Mouse (Mus musculus) hindbrain, embryonic 16.5 days (tissue): Measurements from ENCODE around the gene Arhgap21. TPM values are rescaled to one million over a fixed set of nuclear protein-coding genes. Genes with fewer than 3 reads are reported as not detected.

Experiments used
- ATAC-seq: fragments of 200-750 bp; cut with Nextera tagmentation; 2 replicates; pipeline ENCODE4 v1.8.0; 2017; ENCODE audit warnings: moderate TSS enrichment, moderate library complexity
- H3K27ac ChIP-seq: fragments of 300-500 bp; sonication (generic); 2 replicates; pipeline ENCODE4 v1.5.1; 2014; ENCODE audit warnings: low read depth, mild to moderate bottlenecking, control low read depth, low read length, moderate library complexity
- H3K27me3 ChIP-seq: fragments of 300-500 bp; sonication (generic); replicated peaks from 2 replicates; pipeline ENCODE4 v1.6.1; 2014; ENCODE audit warnings: low read length; ENCODE audit not compliant: control insufficient read depth, insufficient read depth
- H3K36me3 ChIP-seq: fragments of 300-500 bp; sonication (generic); 2 replicates; pipeline ENCODE4 v1.6.1; 2014; ENCODE audit warnings: mild to moderate bottlenecking, low read length, moderate library complexity, mixed read lengths; ENCODE audit not compliant: control insufficient read depth, insufficient read depth
- H3K4me1 ChIP-seq: fragments of 300-500 bp; sonication (generic); 2 replicates; pipeline ENCODE4 v1.6.1; 2014; ENCODE audit warnings: low read depth, low read length; ENCODE audit not compliant: control insufficient read depth, insufficient read depth
- H3K4me2 ChIP-seq: fragments of 300-500 bp; sonication (generic); 2 replicates; pipeline ENCODE4 v1.6.1; 2014; ENCODE audit warnings: mild to moderate bottlenecking, low read length, control low read depth, moderate library complexity
- H3K4me3 ChIP-seq: fragments of 300-500 bp; sonication (generic); 2 replicates; pipeline ENCODE4 v1.5.1; 2014; ENCODE audit warnings: mild to moderate bottlenecking, low read length, control low read depth, moderate library complexity
- H3K9ac ChIP-seq: fragments of 300-500 bp; sonication (generic); 2 replicates; pipeline ENCODE4 v1.6.1; 2014; ENCODE audit warnings: low read depth, mild to moderate bottlenecking, control low read depth, low read length, moderate library complexity
- H3K9me3 ChIP-seq: fragments of 300-500 bp; sonication (generic); 2 replicates; pipeline ENCODE4 v1.6.1; 2014; ENCODE audit warnings: mild to moderate bottlenecking, low read length, moderate library complexity; ENCODE audit not compliant: control insufficient read depth
- WGBS: fragments of 180-500 bp; shearing (Covaris S2); extraction: QIAGEN DNeasy Blood & Tissue Kit; methylation state at CpG from one replicate; pipeline ENCODE4 v1.1.7; 2014; 5-methylcytosine and 5-hydroxymethylcytosine counted together
- polyA plus RNA-seq: library from polyadenylated mRNA; unstranded; fragments of >200 nt; fragmentation: Nextera tagmentation; extraction: Ambion mirVana; gene quantifications from 2 replicates; pipeline ENCODE4 v1.2.1, GENCODE M21; 2015

The Arhgap21 gene
- polyA plus RNA-seq = 24.7 and 30.3 TPM in 2 replicates

GRCm38 (mm10) chr2:20968441-20969200, at the start of gene Arhgap21:
Gene Arhgap21 (minus strand): TSS chr2:20968881.
- under 1% methylated on average over 68 of the region's 102 CpGs for WGBS
- Histone ChIP-seq H3K27ac (peak within 1 kb of the TSS; percentile 100), H3K27me3 (no peaks in the 10 kb centered on the region), H3K9me3 (no peaks in the 10 kb centered on the region), H3K4me2 (peak within 1 kb of the TSS; percentile 78), H3K9ac (peak within 1 kb of the TSS; percentile 99), H3K36me3 (no peaks in the 10 kb centered on the region), H3K4me3 (peak within 1 kb of the TSS; percentile 94), H3K4me1 (peaks cover 14% of the 10 kb centered on the region)
- ATAC-seq = peak; percentile 63

DNA sequence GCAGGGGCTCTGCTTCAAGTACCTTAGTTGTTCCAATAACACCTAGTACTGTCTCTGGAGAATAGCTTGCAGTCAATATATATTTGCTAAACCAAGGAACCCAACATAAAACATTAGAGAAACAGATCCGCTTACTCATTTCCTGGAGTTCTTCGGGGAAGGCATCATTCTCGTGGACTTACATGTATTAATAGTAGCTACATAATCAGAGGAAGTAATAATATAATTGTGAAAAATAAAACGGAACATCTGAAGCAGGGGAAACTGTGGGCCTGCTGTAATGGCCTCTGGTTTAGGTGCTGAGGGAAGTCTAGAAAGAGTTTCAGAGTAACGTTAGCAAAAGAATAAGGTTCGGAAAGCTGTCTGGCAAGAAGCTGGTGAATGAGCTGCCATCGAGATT, 47.9 kb upstream of the Arhgap21 start:
- H3K4me2 ChIP-seq = no peak overlapping the region
- H3K4me3 ChIP-seq = no peak overlapping the region
- no peaks in the 10 kb centered on the region for H3K4me1 ChIP-seq
- no peaks in the 10 kb centered on the region for H3K27me3 ChIP-seq
- no peak overlapping the region for H3K9ac ChIP-seq
- H3K27ac ChIP-seq = no peak overlapping the region
- WGBS = 72% methylated on average over 7 of the region's 7 CpGs
- H3K9me3 ChIP-seq = no peaks in the 10 kb centered on the region
- H3K36me3 ChIP-seq = no peaks in the 10 kb centered on the region
- no peak for ATAC-seq

DNA sequence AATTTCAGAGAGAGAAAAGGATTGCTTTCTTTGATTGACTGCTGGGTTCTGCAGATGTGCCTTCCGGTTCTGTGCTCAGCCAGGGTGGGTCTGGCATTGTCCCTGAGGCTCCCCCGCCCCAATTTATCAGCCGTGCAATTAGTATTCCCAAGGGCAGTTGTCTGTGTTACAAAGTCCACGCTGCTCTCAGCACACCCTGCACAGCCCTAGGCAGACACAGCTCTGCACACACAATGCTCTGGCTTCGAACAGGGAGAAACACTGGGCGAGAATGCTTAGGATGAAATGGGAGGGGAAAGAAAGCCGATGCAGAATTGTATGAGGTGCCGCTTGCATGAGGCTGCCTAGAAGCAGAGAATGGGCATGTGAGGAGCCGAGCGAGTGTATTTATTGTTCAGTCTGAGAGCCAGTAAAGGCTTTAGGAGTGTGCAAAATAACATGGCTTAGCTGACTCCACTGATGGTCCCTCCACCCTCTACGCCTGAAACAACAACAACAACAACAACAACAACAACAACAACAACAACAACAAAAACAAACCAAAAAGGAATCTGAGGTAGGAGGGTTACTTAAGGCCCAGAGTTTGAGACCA, 42.2 kb upstream of the Arhgap21 start:
- Histone ChIP-seq H3K27ac (peak overlapping the region; percentile 87), H3K27me3 (no peaks in the 10 kb centered on the region), H3K36me3 (no peaks in the 10 kb centered on the region), H3K4me2 (peak overlapping the region; percentile 7; the same call in 1 of the 2 replicates), H3K9me3 (no peaks in the 10 kb centered on the region), H3K4me1 (peaks cover 15% of the 10 kb centered on the region), H3K4me3 (no peak overlapping the region), H3K9ac (peak overlapping the region; percentile 52)
- 18% methylated on average over 11 of the region's 11 CpGs for WGBS
- ATAC-seq = peak; percentile 86

DNA sequence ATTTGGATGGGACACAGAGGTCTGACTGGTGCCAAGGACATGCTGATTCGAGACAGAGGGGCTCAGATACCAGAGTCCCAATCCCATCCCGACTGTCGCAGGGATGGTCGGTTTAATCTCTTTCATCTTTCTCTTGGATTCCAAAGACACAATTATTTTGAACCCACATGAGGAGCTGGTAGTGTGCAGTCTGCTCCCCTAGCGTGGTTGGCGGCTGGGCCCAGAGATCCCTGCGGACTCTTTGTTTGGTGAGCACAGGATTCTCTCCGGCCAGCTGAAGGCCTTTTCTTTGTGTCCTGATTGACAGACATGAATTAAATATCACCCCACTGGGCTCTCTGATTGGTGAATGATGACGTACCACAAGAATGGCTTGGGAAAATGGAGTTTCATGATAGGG, 41.5 kb upstream of the Arhgap21 start:
- no peaks in the 10 kb centered on the region for H3K36me3 ChIP-seq

DNA sequence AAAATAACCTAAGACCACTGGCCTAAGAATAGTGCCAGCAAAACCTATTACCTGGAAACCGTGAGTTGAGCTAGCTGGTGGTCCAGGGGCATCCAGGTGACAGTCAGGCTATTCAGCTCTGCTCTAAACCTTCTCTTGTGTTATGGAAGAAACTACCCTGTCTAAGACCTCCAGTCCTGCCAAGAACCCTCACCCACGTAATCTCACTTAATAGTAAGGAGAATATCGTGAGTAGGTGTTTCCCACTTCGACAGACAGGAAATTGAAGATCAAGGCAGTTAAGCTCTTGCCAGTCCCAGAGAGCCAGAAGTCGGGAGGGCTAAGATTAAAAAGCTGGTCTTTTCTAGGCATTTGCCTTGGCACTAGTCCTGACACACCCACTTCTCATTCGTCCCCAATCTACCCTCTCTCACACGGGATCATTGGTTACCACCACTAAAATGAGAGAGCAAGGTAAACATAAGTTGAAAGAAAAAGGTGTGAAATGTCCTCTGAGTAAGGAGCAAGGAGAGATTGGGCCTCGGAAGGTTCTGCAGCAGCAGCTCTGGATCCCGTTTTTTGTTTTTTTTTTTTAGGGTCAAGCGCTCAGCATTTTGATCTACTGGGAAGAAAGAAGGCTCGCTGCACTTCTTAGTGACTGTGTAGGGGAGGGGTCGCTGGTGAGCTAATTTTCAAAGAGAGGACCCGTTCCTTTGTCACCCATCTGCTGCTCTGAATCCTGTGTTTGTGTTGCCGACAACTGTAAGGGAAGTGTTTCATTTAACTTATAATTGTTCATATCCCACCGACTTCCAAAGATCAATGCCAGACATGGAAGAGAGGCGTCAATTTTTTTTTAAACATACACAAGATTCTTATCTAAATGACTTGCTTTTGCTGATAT, 40.8 kb upstream of the Arhgap21 start:
- Histone ChIP-seq H3K4me1 (peaks cover 15% of the 10 kb centered on the region), H3K4me2 (peak overlapping the region; percentile 23), H3K9ac (peak overlapping the region; percentile 31; the same call in 1 of the 2 replicates), H3K27me3 (no peaks in the 10 kb centered on the region), H3K36me3 (no peaks in the 10 kb centered on the region), H3K4me3 (no peak overlapping the region), H3K9me3 (no peaks in the 10 kb centered on the region), H3K27ac (peak overlapping the region; percentile 87)
- peak; percentile 62; the same call in 1 of the 2 replicates for ATAC-seq
- WGBS = 28% methylated on average over 16 of the region's 16 CpGs

More for the DNA sequence above, 41.5 kb upstream of the Arhgap21 start:
- Histone ChIP-seq H3K27me3 (no peaks in the 10 kb centered on the region), H3K4me3 (no peak overlapping the region), H3K4me1 (peaks cover 15% of the 10 kb centered on the region), H3K9me3 (no peaks in the 10 kb centered on the region), H3K9ac (no peak overlapping the region), H3K4me2 (no peak overlapping the region), H3K27ac (peak overlapping the region; percentile 87)
- peak; percentile 83 for ATAC-seq
- 14% methylated on average over 9 of the region's 9 CpGs for WGBS

- Histone ChIP-seq H3K4me3 (no peak overlapping the region), H3K4me1 (no peaks in the 10 kb centered on the region), H3K36me3 (no peaks in the 10 kb centered on the region), H3K27me3 (no peaks in the 10 kb centered on the region), H3K27ac (no peak overlapping the region), H3K9ac (no peak overlapping the region), H3K4me2 (no peak overlapping the region), H3K9me3 (no peaks in the 10 kb centered on the region)
- peak; percentile 93 for ATAC-seq
- 69% methylated on average over 8 of the region's 8 CpGs for WGBS
Observed at GRCm38 (mm10) chr2:21002538-21002937, 33.9 kb upstream of the Arhgap21 start.

DNA sequence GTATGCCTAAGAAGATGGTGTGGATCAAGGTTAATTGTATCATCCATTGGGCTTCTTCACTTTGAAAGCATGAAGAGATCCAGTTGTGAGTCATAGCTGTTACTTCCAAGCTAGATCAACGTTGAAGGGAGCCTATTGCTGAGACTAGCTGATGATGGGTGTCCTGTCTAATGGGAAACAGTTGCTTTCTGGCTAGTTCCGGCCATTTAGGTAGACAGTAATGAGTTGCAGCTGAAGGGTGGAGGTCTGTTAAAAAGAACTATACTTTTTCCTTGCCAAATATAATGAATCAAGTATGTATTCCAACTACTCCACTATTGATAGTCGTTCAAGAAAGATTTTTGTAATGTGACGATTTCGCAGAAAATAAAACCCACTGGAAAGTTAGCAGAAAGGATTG, 32.5 kb upstream of the Arhgap21 start:
- H3K4me1 ChIP-seq = no peaks in the 10 kb centered on the region
- no peaks in the 10 kb centered on the region for H3K27me3 ChIP-seq
- H3K4me2 ChIP-seq = no peak overlapping the region
- ATAC-seq = no peak
- 81% methylated on average over 5 of the region's 5 CpGs for WGBS
- H3K9ac ChIP-seq = no peak overlapping the region
- H3K27ac ChIP-seq = no peak overlapping the region
- H3K36me3 ChIP-seq = no peaks in the 10 kb centered on the region
- H3K9me3 ChIP-seq = no peaks in the 10 kb centered on the region
- H3K4me3 ChIP-seq = no peak overlapping the region

- Histone ChIP-seq H3K4me3 (no peak overlapping the region), H3K27ac (no peak overlapping the region), H3K4me2 (no peak overlapping the region), H3K27me3 (no peaks in the 10 kb centered on the region), H3K9ac (no peak overlapping the region), H3K36me3 (no peaks in the 10 kb centered on the region), H3K9me3 (no peaks in the 10 kb centered on the region), H3K4me1 (no peaks in the 10 kb centered on the region)
- WGBS = 97% methylated on average over 2 of the region's 2 CpGs
- ATAC-seq = no peak
Observed at GRCm38 (mm10) chr2:20995547-20995946, 26.9 kb upstream of the Arhgap21 start.

- no peaks in the 10 kb centered on the region for H3K9me3 ChIP-seq
- no peak for ATAC-seq
- WGBS = 81% methylated on average over 2 of the region's 2 CpGs
Observed at GRCm38 (mm10) chr2:20991508-20991907, 22.8 kb upstream of the Arhgap21 start.

More at GRCm38 (mm10) chr2:20991508-20991907, 22.8 kb upstream of the Arhgap21 start:
- no peak overlapping the region for H3K4me3 ChIP-seq
- H3K9ac ChIP-seq = no peak overlapping the region
- H3K27ac ChIP-seq = no peak overlapping the region
- H3K4me2 ChIP-seq = no peak overlapping the region
- H3K27me3 ChIP-seq = no peaks in the 10 kb centered on the region
- H3K4me1 ChIP-seq = no peaks in the 10 kb centered on the region
- no peaks in the 10 kb centered on the region for H3K36me3 ChIP-seq
